Mouse (Mus musculus) liver, embryonic 14.5 days (tissue): ENCODE data around the gene Gramd1b. TPM values are rescaled to one million over a fixed set of nuclear protein-coding genes. Genes with fewer than 3 reads are reported as not detected.

Experiments
- ATAC-seq: fragments of 200-750 bp; cut with Nextera tagmentation; 2 replicates; pipeline ENCODE4 v1.8.0; 2017; ENCODE audit warnings: moderate number of reproducible peaks, mild to moderate bottlenecking, moderate library complexity; ENCODE audit not compliant: insufficient read depth
- DNase-seq, 3 experiments: peaks; one replicate each; pipeline ENCODE4 v3.0.0-alpha.2; 2012 to 2013; ENCODE audit warnings: low read depth in 3 of 3, low spot score in 3 of 3
- H3K27ac ChIP-seq: fragments of 300-500 bp; sonication (generic); 2 replicates; pipeline ENCODE4 v1.5.1; 2014; ENCODE audit warnings: moderate library complexity, mild to moderate bottlenecking, control low read depth, inconsistent platforms
- H3K27me3 ChIP-seq: fragments of 300-500 bp; sonication (generic); 2 replicates; pipeline ENCODE4 v1.6.1; 2014; ENCODE audit warnings: mild to moderate bottlenecking, low read length, moderate library complexity; ENCODE audit not compliant: control insufficient read depth, insufficient read depth
- H3K36me3 ChIP-seq: fragments of 300-500 bp; sonication (generic); replicated peaks from 2 replicates; pipeline ENCODE4 v1.6.1; 2014; ENCODE audit warnings: low read depth; ENCODE audit not compliant: control insufficient read depth, insufficient read depth
- H3K4me1 ChIP-seq, 2 experiments: fragments of 200-500 bp in 1 of 2; fragments of 300-500 bp in 1 of 2; sonication (generic) in 1 of 2; replicated peaks; 2 replicates each; pipeline ENCODE4 v1.6.1; 2012 to 2014; ENCODE audit warnings: antibody characterized with exemption in 1 of 2, inconsistent platforms in 1 of 2, low read length in 1 of 2; ENCODE audit not compliant: control insufficient read depth in 2 of 2, insufficient read depth in 2 of 2
- H3K4me2 ChIP-seq: fragments of 300-500 bp; sonication (generic); 2 replicates; pipeline ENCODE4 v1.6.1; 2014; ENCODE audit warnings: low read depth, mild to moderate bottlenecking, control low read depth, moderate library complexity
- H3K4me3 ChIP-seq, 2 experiments: fragments of 200-500 bp in 1 of 2; fragments of 300-500 bp in 1 of 2; sonication (generic) in 1 of 2; 2 replicates each; pipeline ENCODE4 v1.5.1; 2012 to 2014; ENCODE audit warnings: low read depth in 2 of 2, low read length in 2 of 2, mild to moderate bottlenecking in 2 of 2, control low read depth in 1 of 2, inconsistent platforms in 1 of 2, moderate library complexity in 1 of 2; ENCODE audit not compliant: insufficient read depth in 1 of 2
- H3K9ac ChIP-seq: fragments of 300-500 bp; sonication (generic); replicated peaks from 2 replicates; pipeline ENCODE4 v1.6.1; 2014; ENCODE audit warnings: mild to moderate bottlenecking, control low read depth, moderate library complexity
- H3K9me3 ChIP-seq: fragments of 300-500 bp; sonication (generic); 2 replicates; pipeline ENCODE4 v1.6.1; 2016; ENCODE audit warnings: low read length, mixed read lengths; ENCODE audit not compliant: control insufficient read depth
- CTCF ChIP-seq: IDR thresholded peaks from 2 replicates; pipeline ENCODE4 v1.5.1; 2016; ENCODE audit warnings: antibody characterized with exemption, low read depth, control low read depth
- EP300 ChIP-seq: IDR thresholded peaks from 2 replicates; pipeline ENCODE4 v1.6.1; 2016; ENCODE audit warnings: antibody characterized with exemption, low read depth
- WGBS: fragments of 180-500 bp; shearing (Covaris S2); extraction: QIAGEN DNeasy Blood & Tissue Kit; methylation state at CpG from one replicate; pipeline ENCODE4 v1.1.7; 2014; ENCODE audit not compliant: insufficient replicate concordance; 5-methylcytosine and 5-hydroxymethylcytosine counted together
- polyA plus RNA-seq, 2 experiments: library from polyadenylated mRNA; depleted of rRNA in 1 of 2; stranded (reverse) in 1 of 2; unstranded in 1 of 2; fragments of >200 nt; fragmentation: Nextera tagmentation in 1 of 2; extraction: Ambion mirVana in 1 of 2; gene quantifications; 2 replicates each; pipeline versions ENCODE4 v1.2.1 to v1.2.3; 2012 to 2014

The Gramd1b gene
- polyA plus RNA-seq, 2 experiments: 0.71 to 1.0 TPM

- no peaks in the 10 kb centered on the region for H3K36me3 ChIP-seq
- DNase-seq (no peak), ATAC-seq (no peak)
- WGBS: 71% methylated on average over 2 of the region's 2 CpGs
- H3K4me3 ChIP-seq: no peak overlapping the region
- H3K9ac ChIP-seq: no peak overlapping the region
- TF ChIP-seq CTCF: no peak
- no peak for TF ChIP-seq EP300
- no peaks in the 10 kb centered on the region; a peak in 1 of 4 replicates for H3K4me1 ChIP-seq
- H3K4me2 ChIP-seq: no peak overlapping the region
- H3K9me3 ChIP-seq: no peaks in the 10 kb centered on the region
- H3K27me3 ChIP-seq: no peaks in the 10 kb centered on the region
- no peak overlapping the region for H3K27ac ChIP-seq
These were observed 131.0 kb downstream of the Gramd1b start for GRCm38 (mm10) chr9:40400171-40400570.

- 73% methylated on average over 6 of the region's 6 CpGs for WGBS
- ATAC-seq: no peak
- TF ChIP-seq EP300 (no peak), CTCF (no peak)
These were observed 131.7 kb downstream of the Gramd1b start for GRCm38 (mm10) chr9:40399359-40399932.

DNA sequence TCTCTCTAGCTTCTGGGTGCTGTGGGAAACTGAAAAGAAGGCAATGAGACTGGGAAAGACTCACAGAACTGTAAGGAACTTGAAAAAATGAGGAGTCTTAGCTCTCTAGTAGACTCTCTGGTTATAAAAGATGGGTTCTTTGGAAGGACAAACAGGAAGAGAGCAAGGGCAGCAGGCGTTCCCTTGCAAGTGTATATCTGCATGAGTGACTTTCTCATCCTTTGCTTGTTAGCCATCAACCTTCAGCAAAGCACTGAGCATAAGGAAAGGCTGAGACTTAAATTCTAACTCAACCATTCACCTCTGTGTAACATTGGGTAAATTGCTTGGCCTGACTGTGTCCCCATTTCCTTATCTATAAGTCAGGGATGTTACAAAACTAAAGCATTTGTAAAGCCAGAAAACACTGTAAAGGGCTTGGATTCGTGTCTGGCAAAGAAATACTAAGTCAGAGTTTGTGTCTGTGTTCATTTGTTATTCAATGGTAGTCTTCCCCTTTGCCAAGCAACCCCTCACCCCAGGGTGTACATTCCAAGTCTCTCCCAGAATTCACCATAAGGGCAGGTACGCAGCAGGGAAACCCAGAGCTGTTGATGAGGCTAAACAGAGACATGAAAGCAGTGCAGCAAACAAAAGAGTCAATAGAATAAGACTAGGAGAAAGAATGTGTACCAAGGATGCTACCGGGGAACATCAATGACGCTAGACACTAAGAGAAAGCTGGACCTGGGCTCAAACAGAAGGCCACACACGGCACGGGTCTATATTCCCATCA, 133.5 kb downstream of the Gramd1b start:
- ATAC-seq (no peak), DNase-seq (no peak)
- H3K36me3 ChIP-seq: no peaks in the 10 kb centered on the region
- no peak overlapping the region for H3K4me2 ChIP-seq
- no peak overlapping the region for H3K27ac ChIP-seq
- no peaks in the 10 kb centered on the region; a peak in 1 of 4 replicates for H3K4me1 ChIP-seq
- H3K27me3 ChIP-seq: no peaks in the 10 kb centered on the region
- 59% methylated on average over 7 of the region's 7 CpGs for WGBS
- H3K9me3 ChIP-seq: no peaks in the 10 kb centered on the region
- H3K4me3 ChIP-seq: no peak overlapping the region
- no peak overlapping the region for H3K9ac ChIP-seq
- no peak for TF ChIP-seq EP300
- no peak for TF ChIP-seq CTCF

More at GRCm38 (mm10) chr9:40399359-40399932, 131.7 kb downstream of the Gramd1b start:
- Histone ChIP-seq H3K4me3 (no peak overlapping the region), H3K27ac (no peak overlapping the region), H3K4me1 (no peaks in the 10 kb centered on the region; a peak in 1 of 4 replicates), H3K9ac (no peak overlapping the region), H3K36me3 (no peaks in the 10 kb centered on the region), H3K9me3 (no peaks in the 10 kb centered on the region), H3K27me3 (no peaks in the 10 kb centered on the region), H3K4me2 (no peak overlapping the region)
- DNase-seq: no peak

- Histone ChIP-seq H3K9ac (no peak overlapping the region), H3K27ac (no peak overlapping the region), H3K27me3 (no peaks in the 10 kb centered on the region), H3K9me3 (no peaks in the 10 kb centered on the region), H3K4me1 (no peaks in the 10 kb centered on the region; a peak in 1 of 4 replicates), H3K4me2 (peak overlapping the region; percentile 44), H3K4me3 (peak overlapping the region in 1 of 2 experiments; percentile 34; a peak in 1 of 4 replicates), H3K36me3 (no peaks in the 10 kb centered on the region)
- 14% methylated on average over 2 of the region's 2 CpGs for WGBS
- TF ChIP-seq EP300 (no peak), CTCF (no peak)
- DNase-seq (peak in 1 of 3 experiments; percentile 27), ATAC-seq (peak; percentile 37; the same call in 1 of the 2 replicates)
These were observed 134.1 kb downstream of the Gramd1b start for GRCm38 (mm10) chr9:40397036-40397435.

- H3K4me1 ChIP-seq: no peaks in the 10 kb centered on the region; a peak in 1 of 4 replicates
- no peak overlapping the region for H3K27ac ChIP-seq
- no peaks in the 10 kb centered on the region for H3K36me3 ChIP-seq
- no peak overlapping the region for H3K4me2 ChIP-seq
- H3K27me3 ChIP-seq: no peaks in the 10 kb centered on the region
- H3K9ac ChIP-seq: no peak overlapping the region
- DNase-seq: no peak
- no peak for ATAC-seq
- H3K9me3 ChIP-seq: no peaks in the 10 kb centered on the region
- H3K4me3 ChIP-seq: no peak overlapping the region
- TF ChIP-seq CTCF: no peak
- no peak for TF ChIP-seq EP300
- 67% methylated on average over 2 of the region's 2 CpGs for WGBS
These were observed 135.0 kb downstream of the Gramd1b start for GRCm38 (mm10) chr9:40396171-40396570.
